Mouse (Mus musculus) C2C12 (cell line): ENCODE data around the gene Cuedc1. TPM values are rescaled to one million over a fixed set of nuclear protein-coding genes. Genes with fewer than 3 reads are reported as not detected.

ENCODE experiments used
- H3K27me3 ChIP-seq: one replicate; pipeline ENCODE4 v1.6.1; 2011; ENCODE audit not compliant: control insufficient read depth, insufficient read depth, insufficient read length
- H3K36me3 ChIP-seq: one replicate; pipeline ENCODE4 v1.6.1; 2011; ENCODE audit not compliant: control insufficient read depth, insufficient read depth
- H3K4me3 ChIP-seq: one replicate; pipeline ENCODE4 v1.5.1; 2011; ENCODE audit warnings: mild to moderate bottlenecking, control low read depth; ENCODE audit not compliant: poor library complexity, insufficient read depth, severe bottlenecking
- H3K79me2 ChIP-seq: one replicate; pipeline ENCODE4 v1.6.1; 2011; ENCODE audit not compliant: control insufficient read depth, insufficient read depth
- H3K79me3 ChIP-seq: one replicate; pipeline ENCODE4 v1.6.1; 2011; ENCODE audit warnings: low read depth, control low read depth
- H3ac ChIP-seq: one replicate; pipeline ENCODE3; 2011; ENCODE audit warnings: low read depth; ENCODE audit not compliant: control insufficient read depth, insufficient read length
- CEBPB ChIP-seq: IDR thresholded peaks from one replicate; pipeline ENCODE4 v1.6.1; 2011; ENCODE audit warnings: low read depth, mild to moderate bottlenecking, control low read depth, moderate library complexity
- CTCF ChIP-seq: IDR thresholded peaks from one replicate; pipeline ENCODE4 v1.5.1; 2011; ENCODE audit not compliant: control insufficient read depth, insufficient read depth, insufficient read length
- FOSL1 ChIP-seq: IDR thresholded peaks from one replicate; pipeline ENCODE4 v1.8.0; 2011; ENCODE audit warnings: mild to moderate bottlenecking, low read length; ENCODE audit not compliant: poor library complexity, insufficient read depth, severe bottlenecking
- MAX ChIP-seq: IDR thresholded peaks from one replicate; pipeline ENCODE4 v1.6.1; 2011; ENCODE audit warnings: mild to moderate bottlenecking, control low read depth
- MYOD1 ChIP-seq: IDR thresholded peaks from one replicate; pipeline ENCODE4 v1.6.1; 2011; ENCODE audit warnings: low read depth; ENCODE audit not compliant: control insufficient read depth, insufficient read length
- MYOG ChIP-seq: IDR thresholded peaks from one replicate; pipeline ENCODE4 v1.6.1; 2011; ENCODE audit not compliant: control insufficient read depth, insufficient read length; ENCODE audit errors: extremely low read depth
- USF1 ChIP-seq: IDR thresholded peaks from one replicate; pipeline ENCODE4 v1.6.1; 2011; ENCODE audit warnings: low read depth, mild to moderate bottlenecking, control low read depth, moderate library complexity
- polyA plus RNA-seq: library from polyadenylated mRNA; unstranded; fragments of >200 nt; fragmentation: generic; extraction: Trizol; gene quantifications from one replicate; pipeline ENCODE4 v1.2.1, GENCODE M21; 2012; ENCODE audit warnings: missing spikeins

Gene Cuedc1
- polyA plus RNA-seq, 1 experiment = 16.2 TPM

DNA sequence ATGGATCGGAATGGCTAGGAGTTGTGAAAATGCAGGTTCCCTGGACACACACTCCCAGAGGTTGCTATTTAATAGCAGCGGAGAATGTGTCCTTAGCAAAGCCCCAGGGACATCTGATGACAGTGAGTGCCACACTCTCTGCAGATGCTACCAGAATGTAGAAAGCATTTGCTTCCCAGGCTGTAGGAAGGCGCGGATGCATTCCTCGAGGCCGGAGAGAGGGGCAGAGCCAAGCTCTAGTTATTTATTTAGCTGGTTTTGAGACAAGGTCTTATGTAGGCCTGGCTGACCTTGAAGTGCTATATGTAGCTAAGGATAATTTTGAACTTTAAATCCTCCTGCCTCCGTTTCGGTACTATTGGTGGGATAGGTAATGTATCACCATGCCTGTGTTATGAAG, 56.6 kb downstream of the Cuedc1 start:
- Histone ChIP-seq H3ac (no peak overlapping the region), H3K4me3 (no peak overlapping the region), H3K79me2 (peaks cover 9% of the 10 kb centered on the region), H3K27me3 (no peaks in the 10 kb centered on the region), H3K79me3 (no peaks in the 10 kb centered on the region), H3K36me3 (no peaks in the 10 kb centered on the region)
- TF ChIP-seq MAX (no peak), USF1 (no peak), MYOD1 (no peak), CTCF (no peak), MYOG (no peak), CEBPB (no peak), FOSL1 (no peak)

GRCm38 (mm10) chr11:88155451-88155850, 57.6 kb downstream of the Cuedc1 start:
- no peaks in the 10 kb centered on the region for H3K36me3 ChIP-seq
- H3ac ChIP-seq = no peak overlapping the region
- H3K27me3 ChIP-seq = no peaks in the 10 kb centered on the region
- no peak overlapping the region for H3K4me3 ChIP-seq
- H3K79me2 ChIP-seq = peaks cover 9% of the 10 kb centered on the region
- TF ChIP-seq MYOG (no peak), FOSL1 (no peak), MYOD1 (no peak), CTCF (no peak), USF1 (no peak)
- no peaks in the 10 kb centered on the region for H3K79me3 ChIP-seq

DNA sequence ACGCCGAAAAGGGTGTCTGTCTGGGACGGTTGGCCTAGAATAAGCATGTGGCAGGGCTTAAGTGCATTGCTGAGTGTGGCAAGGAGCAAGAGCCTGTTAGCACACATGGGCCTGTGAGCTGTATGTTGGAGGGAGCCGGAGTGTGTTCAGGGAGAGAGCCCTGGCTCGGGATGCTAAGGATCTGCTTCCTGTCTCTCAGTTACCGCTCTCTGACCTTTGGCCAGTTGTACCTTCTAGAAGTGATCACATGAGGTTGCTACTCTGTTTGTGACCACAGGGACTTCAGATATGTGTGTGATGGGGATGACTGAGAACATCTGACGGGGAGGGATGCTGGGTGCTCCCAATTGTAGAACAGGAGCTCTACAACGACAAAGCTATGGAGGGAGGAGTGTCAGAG, 58.1 kb downstream of the Cuedc1 start:
- TF ChIP-seq MYOD1 (no peak), CEBPB (no peak), FOSL1 (no peak), CTCF (no peak), MAX (no peak), MYOG (no peak), USF1 (no peak)
- Histone ChIP-seq H3K79me2 (peaks cover 9% of the 10 kb centered on the region), H3K79me3 (no peaks in the 10 kb centered on the region), H3K4me3 (no peak overlapping the region), H3K27me3 (no peaks in the 10 kb centered on the region), H3ac (no peak overlapping the region), H3K36me3 (no peaks in the 10 kb centered on the region)

DNA sequence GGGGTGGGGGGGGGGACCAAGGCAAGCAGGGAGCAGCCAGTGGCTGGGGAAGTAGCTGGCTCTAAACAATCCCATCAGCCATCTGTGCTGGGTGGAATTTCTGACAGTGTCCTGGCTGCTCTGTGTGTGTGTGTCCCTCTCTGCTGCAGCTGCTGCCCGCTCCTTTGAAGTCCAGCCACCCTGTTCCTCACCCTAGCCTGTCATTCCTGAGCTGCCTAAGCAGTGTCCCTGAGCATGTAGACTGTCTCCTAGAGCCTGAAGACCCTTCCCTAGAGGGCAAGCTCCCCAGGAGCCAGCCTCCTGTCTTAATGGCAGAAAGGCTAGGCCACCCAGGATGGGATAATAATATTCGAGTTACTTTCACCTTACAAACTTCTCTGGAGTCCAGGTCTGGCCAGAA, 58.5 kb downstream of the Cuedc1 start:
- TF ChIP-seq CTCF (no peak), USF1 (no peak), CEBPB (no peak), MAX (no peak), FOSL1 (no peak), MYOG (no peak), MYOD1 (peak; percentile 24)
- Histone ChIP-seq H3K79me3 (no peaks in the 10 kb centered on the region), H3K4me3 (no peak overlapping the region), H3ac (no peak overlapping the region), H3K79me2 (peaks cover 9% of the 10 kb centered on the region), H3K27me3 (no peaks in the 10 kb centered on the region), H3K36me3 (no peaks in the 10 kb centered on the region)

DNA sequence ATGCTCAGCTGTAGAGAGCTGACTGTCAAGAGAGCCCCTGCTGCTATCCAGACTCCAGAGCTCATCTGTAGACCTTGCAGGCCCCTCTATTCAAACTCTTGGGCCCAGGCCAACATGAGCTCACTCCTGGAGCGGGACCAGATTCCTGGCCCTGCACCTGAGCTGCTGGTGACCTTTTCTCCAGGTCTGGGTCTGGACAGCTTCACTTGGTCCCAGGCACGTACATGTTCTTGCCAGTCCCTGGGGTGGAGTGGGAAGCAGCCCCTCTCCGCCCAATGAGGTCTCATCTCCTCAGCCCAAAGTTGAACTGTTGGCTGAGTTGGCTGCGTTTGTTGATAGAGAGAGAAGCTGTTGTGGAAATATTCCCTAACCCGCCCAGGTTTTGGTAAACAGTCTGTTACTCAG, 61.0 kb downstream of the Cuedc1 start:
- Histone ChIP-seq H3K4me3 (no peak overlapping the region), H3K27me3 (no peaks in the 10 kb centered on the region), H3ac (no peak overlapping the region), H3K79me3 (no peaks in the 10 kb centered on the region), H3K36me3 (no peaks in the 10 kb centered on the region), H3K79me2 (peaks cover 18% of the 10 kb centered on the region)
- TF ChIP-seq FOSL1 (no peak), CEBPB (no peak), USF1 (no peak), CTCF (no peak), MYOD1 (no peak), MYOG (no peak), MAX (no peak)

- no peaks in the 10 kb centered on the region for H3K36me3 ChIP-seq
- H3ac ChIP-seq = no peak overlapping the region
- TF ChIP-seq CEBPB (no peak), MAX (no peak), FOSL1 (no peak), USF1 (peak; percentile 23), MYOD1 (no peak), MYOG (no peak)
- no peak overlapping the region for H3K4me3 ChIP-seq
- no peaks in the 10 kb centered on the region for H3K27me3 ChIP-seq
- H3K79me2 ChIP-seq = peaks cover 18% of the 10 kb centered on the region
- no peaks in the 10 kb centered on the region for H3K79me3 ChIP-seq
Measured at GRCm38 (mm10) chr11:88159389-88159788, 61.5 kb downstream of the Cuedc1 start.
